ENCODE assay signal across 39 mouse cellular contexts in the genomic region with DNA sequence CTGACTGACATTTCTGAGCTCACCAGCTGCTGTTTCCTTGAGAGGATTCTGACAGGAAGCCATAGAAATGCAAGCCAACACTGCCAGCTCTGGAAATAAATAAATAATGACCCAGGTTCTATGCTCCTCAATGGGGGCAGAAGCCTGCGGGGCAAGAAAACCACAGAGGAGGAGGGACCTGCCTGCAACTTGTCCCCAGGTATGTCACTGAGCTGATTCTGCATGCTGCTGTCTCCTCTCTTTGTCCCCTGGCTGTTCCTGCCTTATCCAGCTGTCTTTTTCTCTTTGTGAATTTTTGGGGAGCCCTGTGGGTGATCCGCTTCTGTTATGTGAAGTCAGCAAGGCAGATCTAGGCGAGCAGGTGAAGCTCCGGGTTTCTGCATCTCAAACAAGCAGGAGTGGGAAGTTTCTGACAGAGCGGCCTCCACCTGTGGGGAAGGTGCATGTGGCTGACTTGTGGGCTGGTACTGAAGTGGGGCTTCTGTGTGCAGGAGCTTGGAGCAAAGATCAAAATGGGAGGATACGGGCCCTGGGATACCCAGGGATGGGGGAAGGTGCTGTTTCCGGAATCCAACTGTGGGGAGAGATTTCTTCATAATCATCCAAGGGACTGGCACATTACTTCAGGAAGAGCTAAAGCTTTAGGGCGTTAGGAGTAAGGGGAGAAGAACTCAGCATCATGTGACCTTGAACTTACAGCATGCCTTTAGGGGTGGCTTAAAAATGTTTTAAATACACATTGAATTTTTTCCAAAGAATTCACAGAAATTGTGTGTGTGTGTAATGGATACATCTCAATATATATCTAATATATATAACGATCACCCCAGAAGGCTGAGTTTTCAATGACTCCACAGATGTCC. TPM values are rescaled to one million over a fixed set of nuclear protein-coding genes. Genes with fewer than 3 reads are reported as not detected.
DNase-seq lines count a peak whose midpoint lies in the region; ATAC-seq and TF ChIP-seq lines count a peak whose summit lies in the region.
"Had no signal": no experiment of that assay in that cellular context is flagged by ENCODE, and none has a peak within 500 bp of the region (broad histone marks: within the 10 kb centered on the region; RNA-seq: fewer than 3 reads in every experiment).

No protein-coding gene starts in this region.

- no peak for TF ChIP-seq POLR2A in limb, embryonic 14.5 days (IDR thresholded peaks at IDR 0.05; ENCODE audit: borderline replicate concordance, extremely low read depth, insufficient read depth, insufficient read length)

- intact Hi-C loops in left cerebral cortex, postnatal 36 days (cut with DNase I) = no loop called here

- no peak overlapping the region for H3K27ac ChIP-seq in midbrain, postnatal 0 days (ENCODE audit: low read depth, low read length)
- H3K27ac ChIP-seq in midbrain, embryonic 13.5 days = no peak overlapping the region
- H3K27ac ChIP-seq in limb, embryonic 14.5 days (replicated peaks; ENCODE audit: low read depth, low read length) = peak overlapping the region; percentile 8; the same call in 1 of the 2 replicates
- H3K27ac ChIP-seq: forebrain, embryonic 15.5 days; hindbrain, embryonic 10.5 days; hindbrain, embryonic 15.5 days; kidney, postnatal 0 days; liver, embryonic 14.5 days; lung, embryonic 15.5 days; midbrain, embryonic 10.5 days; neural tube, embryonic 15.5 days; stomach, postnatal 0 days had no signal

- H3K9me3 ChIP-seq in midbrain, postnatal 0 days (ENCODE audit: low read length) = no peaks in the 10 kb centered on the region
- no peaks in the 10 kb centered on the region for H3K9me3 ChIP-seq in midbrain, embryonic 13.5 days
- H3K9me3 ChIP-seq in limb, embryonic 14.5 days (ENCODE audit: control insufficient read depth, low read length) = no peaks in the 10 kb centered on the region
- H3K9me3 ChIP-seq: forebrain, embryonic 15.5 days; hindbrain, embryonic 10.5 days; hindbrain, embryonic 15.5 days; lung, embryonic 15.5 days; midbrain, embryonic 10.5 days; neural tube, embryonic 15.5 days had no signal

- H3K36me3 ChIP-seq in midbrain, postnatal 0 days (ENCODE audit: insufficient read depth, low read length) = no peaks in the 10 kb centered on the region
- H3K36me3 ChIP-seq in midbrain, embryonic 13.5 days = no peaks in the 10 kb centered on the region
- no peaks in the 10 kb centered on the region for H3K36me3 ChIP-seq in limb, embryonic 14.5 days (ENCODE audit: control insufficient read depth, insufficient read depth, low read length)
- H3K36me3 ChIP-seq: forebrain, embryonic 15.5 days; hindbrain, embryonic 10.5 days; hindbrain, embryonic 15.5 days; lung, embryonic 15.5 days; midbrain, embryonic 10.5 days; neural tube, embryonic 15.5 days had no signal

- 76% methylated on average over 9 of the region's 9 CpGs for WGBS in midbrain, postnatal 0 days
- 79% methylated on average over 9 of the region's 9 CpGs for WGBS in midbrain, embryonic 13.5 days
- WGBS in limb, embryonic 14.5 days = 69% methylated on average over 9 of the region's 9 CpGs

- H3K4me3 ChIP-seq in midbrain, postnatal 0 days (ENCODE audit: low read depth, low read length) = no peak overlapping the region
- H3K4me3 ChIP-seq in midbrain, embryonic 13.5 days (replicated peaks) = no peak overlapping the region
- peak overlapping the region; percentile 11 for H3K4me3 ChIP-seq in limb, embryonic 14.5 days (replicated peaks; ENCODE audit: low read length)
- H3K4me3 ChIP-seq: forebrain, embryonic 15.5 days; hindbrain, embryonic 10.5 days; hindbrain, embryonic 15.5 days; lung, embryonic 15.5 days; midbrain, embryonic 10.5 days; neural tube, embryonic 15.5 days had no signal

- peak; percentile 47; the same call in 1 of the 2 replicates for ATAC-seq in midbrain, postnatal 0 days (ENCODE audit: low FRiP score)
- no peak for ATAC-seq in midbrain, embryonic 13.5 days
- ATAC-seq in limb, embryonic 14.5 days (ENCODE audit: low FRiP score, low read depth) = no peak
- ATAC-seq: CD4-positive, CD25-positive, alpha-beta regulatory T cell, adult 4 months; forebrain, embryonic 15.5 days; intestine, embryonic 16.5 days had no signal

- no peak overlapping the region for H3K4me2 ChIP-seq in midbrain, postnatal 0 days (ENCODE audit: low read depth, low read length, poor library complexity, severe bottlenecking)
- H3K4me2 ChIP-seq in midbrain, embryonic 13.5 days (replicated peaks) = no peak overlapping the region
- H3K4me2 ChIP-seq in limb, embryonic 14.5 days (replicated peaks; ENCODE audit: low read depth, low read length, severe bottlenecking) = no peak overlapping the region
- H3K4me2 ChIP-seq: forebrain, embryonic 15.5 days; hindbrain, embryonic 15.5 days; lung, embryonic 15.5 days; neural tube, embryonic 15.5 days had no signal

- no peak for TF ChIP-seq CTCF in midbrain, postnatal 0 days (IDR thresholded peaks at IDR 0.05)

- peak; percentile 16 for DNase-seq in gastrocnemius, postnatal 25 days
- no peak for DNase-seq in gastrocnemius, adult 18-20 months (ENCODE audit: low spot score)
- DNase-seq in midbrain, postnatal 0 days (ENCODE audit: low spot score) = no peak
- DNase-seq in limb, embryonic 14.5 days (ENCODE audit: low spot score) = no peak
- no peak for DNase-seq in layer of hippocampus, adult 9-10 months (ENCODE audit: low spot score)
- DNase-seq in left cerebral cortex, postnatal 36 days (ENCODE audit: low spot score in 2 of 2) = no peak
- DNase-seq: cerebellum, adult 18-20 months; cerebellum, postnatal 10 days; heart, postnatal 14 days; kidney, adult 8-10 months; kidney, postnatal 4 days; layer of hippocampus, postnatal 36 days; liver; right cerebral cortex, adult 18-20 months; thymus, adult 18-20 months; thymus, postnatal 25 days had no signal

- no peak overlapping the region for H3K9ac ChIP-seq in midbrain, postnatal 0 days (replicated peaks; ENCODE audit: low read length, poor library complexity, severe bottlenecking)
- H3K9ac ChIP-seq in midbrain, embryonic 13.5 days (replicated peaks) = no peak overlapping the region
- H3K9ac ChIP-seq in limb, embryonic 14.5 days (ENCODE audit: low read depth, low read length, severe bottlenecking) = peak overlapping the region; percentile 36; the same call in 1 of the 2 replicates
- H3K9ac ChIP-seq: forebrain, embryonic 15.5 days; hindbrain, embryonic 15.5 days; liver, embryonic 14.5 days; lung, embryonic 15.5 days; neural tube, embryonic 15.5 days had no signal

- no peaks in the 10 kb centered on the region for H3K27me3 ChIP-seq in midbrain, postnatal 0 days (ENCODE audit: insufficient read depth, low read length)
- H3K27me3 ChIP-seq in midbrain, embryonic 13.5 days = no peaks in the 10 kb centered on the region
- no peaks in the 10 kb centered on the region for H3K27me3 ChIP-seq in limb, embryonic 14.5 days (ENCODE audit: control insufficient read depth, insufficient read depth, low read length)
- H3K27me3 ChIP-seq: forebrain, embryonic 15.5 days; hindbrain, embryonic 15.5 days; lung, embryonic 15.5 days; neural tube, embryonic 15.5 days had no signal

- no peaks in the 10 kb centered on the region for H3K4me1 ChIP-seq in midbrain, postnatal 0 days (ENCODE audit: insufficient read depth, low read length)
- no peaks in the 10 kb centered on the region for H3K4me1 ChIP-seq in midbrain, embryonic 13.5 days (replicated peaks)
- H3K4me1 ChIP-seq in limb, embryonic 14.5 days (ENCODE audit: control insufficient read depth, insufficient read depth, low read length) = no peaks in the 10 kb centered on the region
- H3K4me1 ChIP-seq: hindbrain, embryonic 15.5 days; lung, embryonic 15.5 days; midbrain, embryonic 10.5 days; neural tube, embryonic 15.5 days had no signal

RNA-seq across cellular contexts. Expression of gene Pkhd1, which starts 53.3 kb away (rescaled TPM):
- under 1 TPM; 0.10 to 0.13 TPM for total RNA-seq in gastrocnemius, postnatal 25 days (2021)
- total RNA-seq in gastrocnemius, adult 18-20 months (2021) = under 1 TPM; 0.05 to 0.09 TPM
- 0.05 and 0.11 TPM in 2 replicates for total RNA-seq in midbrain, postnatal 0 days (2014; rRNA removed)
- not detected in 2 replicates for polyA plus RNA-seq in midbrain, postnatal 0 days (2015; fragmentation: Nextera tagmentation; extraction: Ambion mirVana)
- 0.01 TPM in 1 of 2 replicates, not detected in the other for polyA plus RNA-seq in midbrain, embryonic 13.5 days (2015; fragmentation: Nextera tagmentation; extraction: Ambion mirVana)
- polyA plus RNA-seq in limb, embryonic 14.5 days (2012; rRNA removed) = 0.24 and 0.25 TPM in 2 replicates
- 0.12 and 0.32 TPM in 2 replicates for polyA plus RNA-seq in limb, embryonic 14.5 days (2014; fragmentation: Nextera tagmentation; extraction: Ambion mirVana)
- under 1 TPM; 0.02 to 0.07 TPM for total RNA-seq in left cerebral cortex, postnatal 36 days (2021)
- total RNA-seq: granulocyte monocyte progenitor cell, adult 5-6 weeks; heart, postnatal 14 days; layer of hippocampus, postnatal 36 days; megakaryocyte progenitor cell, adult 5-6 weeks; monocyte, adult 5-6 weeks had no signal
- polyA plus RNA-seq: CD4-positive, CD25-positive, alpha-beta regulatory T cell, adult 4 months; heart, embryonic 14.5 days; hindbrain, embryonic 10.5 days; midbrain, embryonic 10.5 days had no signal

RNA-seq across cellular contexts. Expression of gene Il17a, which starts 59.6 kb away (rescaled TPM):
- total RNA-seq in gastrocnemius, postnatal 25 days (2021) = not detected
- not detected for total RNA-seq in gastrocnemius, adult 18-20 months (2021)
- not detected in 2 replicates for total RNA-seq in midbrain, postnatal 0 days (2014; rRNA removed)
- polyA plus RNA-seq in midbrain, postnatal 0 days (2015; fragmentation: Nextera tagmentation; extraction: Ambion mirVana) = not detected in 2 replicates
- not detected in 2 replicates for polyA plus RNA-seq in midbrain, embryonic 13.5 days (2015; fragmentation: Nextera tagmentation; extraction: Ambion mirVana)
- polyA plus RNA-seq in limb, embryonic 14.5 days (2012; rRNA removed) = not detected in 2 replicates
- polyA plus RNA-seq in limb, embryonic 14.5 days (2014; fragmentation: Nextera tagmentation; extraction: Ambion mirVana) = not detected in 2 replicates
- not detected for total RNA-seq in left cerebral cortex, postnatal 36 days (2021)
- total RNA-seq: adrenal gland, postnatal 14 days; gastrocnemius, adult 8-10 months; granulocyte monocyte progenitor cell, adult 5-6 weeks; heart, postnatal 14 days; layer of hippocampus, adult 8-10 months; layer of hippocampus, postnatal 36 days; left cerebral cortex, postnatal 10 days; megakaryocyte progenitor cell, adult 5-6 weeks; monocyte, adult 5-6 weeks had no signal
- polyA plus RNA-seq: CD4-positive, CD25-positive, alpha-beta regulatory T cell, adult 4 months; cortical plate, adult 2 months; forebrain, embryonic 15.5 days; frontal cortex, adult 2 months; heart, embryonic 14.5 days; hindbrain, embryonic 10.5 days; hindbrain, embryonic 15.5 days; intestine, embryonic 16.5 days; kidney, postnatal 0 days; liver, embryonic 14.5 days; lung, embryonic 15.5 days; midbrain, embryonic 10.5 days; neural tube, embryonic 15.5 days; spleen, adult 2 months; stomach, postnatal 0 days had no signal
